Mouse (Mus musculus): Measurements from ENCODE around the gene Hpse2. TPM values are rescaled to one million over a fixed set of nuclear protein-coding genes. Genes with fewer than 3 reads are reported as not detected.

Hpse2 gene
- polyA plus RNA-seq, 1 experiment from 2014 or later = 2.0 TPM

GRCm38 (mm10) chr19:42816261-42816660 is 571.9 kb downstream of the Hpse2 start:
- H3K27me3 ChIP-seq (ENCODE audit: control insufficient read depth, insufficient read depth, low read length) = no peaks in the 10 kb centered on the region
- H3K9ac ChIP-seq (ENCODE audit: low read length) = no peak overlapping the region
- no peaks in the 10 kb centered on the region for H3K9me3 ChIP-seq (ENCODE audit: control insufficient read depth, low read length)
- H3K4me2 ChIP-seq (ENCODE audit: low read depth) = no peak overlapping the region
- ATAC-seq (ENCODE audit: insufficient read depth, low FRiP score, low TSS enrichment) (no peak), DNase-seq (ENCODE audit: low spot score) (no peak)
- WGBS = 93% methylated on average over 2 of the region's 2 CpGs
- no peak overlapping the region for H3K4me3 ChIP-seq (ENCODE audit: low read depth, low read length)
- H3K4me1 ChIP-seq (ENCODE audit: control insufficient read depth, insufficient read depth, low read length) = no peaks in the 10 kb centered on the region
- H3K36me3 ChIP-seq (ENCODE audit: control insufficient read depth, insufficient read depth, low read length) = no peaks in the 10 kb centered on the region
- H3K27ac ChIP-seq (ENCODE audit: low read depth, low read length) = no peak overlapping the region

GRCm38 (mm10) chr19:42810140-42810539 is 578.0 kb downstream of the Hpse2 start:
- Histone ChIP-seq H3K27me3 (ENCODE audit: control insufficient read depth, insufficient read depth, low read length) (no peaks in the 10 kb centered on the region), H3K9ac (ENCODE audit: low read length) (no peak overlapping the region), H3K4me3 (ENCODE audit: low read depth, low read length) (no peak overlapping the region), H3K4me1 (ENCODE audit: control insufficient read depth, insufficient read depth, low read length) (no peaks in the 10 kb centered on the region), H3K4me2 (ENCODE audit: low read depth) (no peak overlapping the region), H3K27ac (ENCODE audit: low read depth, low read length) (no peak overlapping the region), H3K9me3 (ENCODE audit: control insufficient read depth, low read length) (no peaks in the 10 kb centered on the region), H3K36me3 (ENCODE audit: control insufficient read depth, insufficient read depth, low read length) (no peaks in the 10 kb centered on the region)
- no peak for ATAC-seq (ENCODE audit: insufficient read depth, low FRiP score, low TSS enrichment)
- DNase-seq (ENCODE audit: low spot score) = no peak
- WGBS = 68% methylated on average over 5 of the region's 5 CpGs

DNA sequence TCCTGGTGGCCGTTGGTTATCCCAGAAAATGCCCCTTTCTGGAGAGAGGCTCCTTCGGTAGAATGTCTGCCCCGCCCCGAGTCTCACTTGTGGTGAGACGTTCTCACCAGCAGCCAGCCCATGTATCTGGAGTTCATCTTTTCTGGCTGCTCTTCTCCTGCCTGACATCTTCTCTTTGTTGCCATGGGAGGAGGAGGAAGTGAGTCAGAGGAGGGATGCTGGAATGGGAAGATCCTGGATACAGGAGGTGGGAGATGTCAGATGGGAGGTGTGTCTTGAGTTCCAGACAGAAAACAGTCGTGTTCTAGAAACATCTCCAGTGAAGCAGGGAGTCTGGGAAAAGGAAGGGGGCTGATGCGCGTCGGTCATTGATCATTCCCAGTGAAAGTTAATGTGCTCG is 578.7 kb downstream of the Hpse2 start:
- Histone ChIP-seq H3K27ac (ENCODE audit: low read depth, low read length) (no peak overlapping the region), H3K36me3 (ENCODE audit: control insufficient read depth, insufficient read depth, low read length) (no peaks in the 10 kb centered on the region), H3K9ac (ENCODE audit: low read length) (no peak overlapping the region), H3K4me1 (ENCODE audit: control insufficient read depth, insufficient read depth, low read length) (no peaks in the 10 kb centered on the region), H3K4me3 (ENCODE audit: low read depth, low read length) (no peak overlapping the region), H3K4me2 (ENCODE audit: low read depth) (no peak overlapping the region), H3K9me3 (ENCODE audit: control insufficient read depth, low read length) (no peaks in the 10 kb centered on the region), H3K27me3 (ENCODE audit: control insufficient read depth, insufficient read depth, low read length) (no peaks in the 10 kb centered on the region)
- 92% methylated on average over 10 of the region's 10 CpGs for WGBS
- ATAC-seq (ENCODE audit: insufficient read depth, low FRiP score, low TSS enrichment) = no peak
- no peak for DNase-seq (ENCODE audit: low spot score)

- H3K4me2 ChIP-seq (ENCODE audit: low read depth) = no peak overlapping the region
- WGBS = 57% methylated on average over 2 of the region's 2 CpGs
- no peak overlapping the region for H3K27ac ChIP-seq (ENCODE audit: low read depth, low read length)
- no peaks in the 10 kb centered on the region for H3K36me3 ChIP-seq (ENCODE audit: control insufficient read depth, insufficient read depth, low read length)
- H3K27me3 ChIP-seq (ENCODE audit: control insufficient read depth, insufficient read depth, low read length) = 0 out of 2 replicates have a peak, but pooled peaks cover 4% of the 10 kb centered on the region
- no peak for DNase-seq (ENCODE audit: low spot score)
- peaks cover 4% of the 10 kb centered on the region; the same call in 1 of the 2 replicates for H3K4me1 ChIP-seq (ENCODE audit: control insufficient read depth, insufficient read depth, low read length)
- no peaks in the 10 kb centered on the region for H3K9me3 ChIP-seq (ENCODE audit: control insufficient read depth, low read length)
- no peak for ATAC-seq (ENCODE audit: insufficient read depth, low FRiP score, low TSS enrichment)
- no peak overlapping the region for H3K4me3 ChIP-seq (ENCODE audit: low read depth, low read length)
- no peak overlapping the region for H3K9ac ChIP-seq (ENCODE audit: low read length)
Observed at GRCm38 (mm10) chr19:42797866-42798265, 590.3 kb downstream of the Hpse2 start.

DNA sequence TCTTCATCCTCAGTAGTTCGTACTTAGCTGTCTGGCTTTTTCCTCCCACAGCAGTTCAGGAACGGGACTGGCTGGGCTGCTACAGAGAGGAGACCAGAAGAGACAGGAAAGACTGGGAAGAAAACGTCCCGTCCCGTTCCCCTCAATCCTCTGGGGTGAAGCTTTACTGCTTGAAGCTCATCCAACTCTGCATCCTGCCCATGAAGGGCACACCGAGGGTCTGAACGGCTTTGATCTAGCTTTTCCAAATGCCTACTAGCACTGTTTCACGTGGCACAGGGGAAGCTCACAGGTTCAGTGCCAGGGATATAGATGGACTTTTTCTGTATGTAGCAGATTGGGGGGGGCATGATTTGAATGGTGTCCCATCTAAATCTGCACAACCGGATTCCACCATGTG is 592.4 kb downstream of the Hpse2 start:
- no peak for ATAC-seq (ENCODE audit: insufficient read depth, low FRiP score, low TSS enrichment)
- no peak overlapping the region for H3K27ac ChIP-seq (ENCODE audit: low read depth, low read length)
- H3K4me1 ChIP-seq (ENCODE audit: control insufficient read depth, insufficient read depth, low read length) = peaks cover 4% of the 10 kb centered on the region; the same call in 1 of the 2 replicates
- H3K27me3 ChIP-seq (ENCODE audit: control insufficient read depth, insufficient read depth, low read length) = 0 out of 2 replicates have a peak, but pooled peaks cover 4% of the 10 kb centered on the region
- H3K4me2 ChIP-seq (ENCODE audit: low read depth) = peak overlapping the region; percentile 91
- H3K36me3 ChIP-seq (ENCODE audit: control insufficient read depth, insufficient read depth, low read length) = no peaks in the 10 kb centered on the region
- no peak for DNase-seq (ENCODE audit: low spot score)
- H3K4me3 ChIP-seq (ENCODE audit: low read depth, low read length) = peak overlapping the region; percentile 42; the same call in 1 of the 2 replicates
- 25% methylated on average over 9 of the region's 9 CpGs for WGBS
- H3K9me3 ChIP-seq (ENCODE audit: control insufficient read depth, low read length) = no peaks in the 10 kb centered on the region
- H3K9ac ChIP-seq (ENCODE audit: low read length) = no peak overlapping the region

GRCm38 (mm10) chr19:42794914-42795613 is 593.1 kb downstream of the Hpse2 start:
- peak; percentile 80 for ATAC-seq (ENCODE audit: insufficient read depth, low FRiP score, low TSS enrichment)
- Histone ChIP-seq H3K4me3 (ENCODE audit: low read depth, low read length) (peak overlapping the region; percentile 42), H3K9me3 (ENCODE audit: control insufficient read depth, low read length) (no peaks in the 10 kb centered on the region), H3K27ac (ENCODE audit: low read depth, low read length) (no peak overlapping the region), H3K4me2 (ENCODE audit: low read depth) (peak overlapping the region; percentile 91), H3K4me1 (ENCODE audit: control insufficient read depth, insufficient read depth, low read length) (peaks cover 4% of the 10 kb centered on the region; the same call in 1 of the 2 replicates), H3K27me3 (ENCODE audit: control insufficient read depth, insufficient read depth, low read length) (0 out of 2 replicates have a peak, but pooled peaks cover 4% of the 10 kb centered on the region), H3K9ac (ENCODE audit: low read length) (peak overlapping the region; percentile 55), H3K36me3 (ENCODE audit: control insufficient read depth, insufficient read depth, low read length) (no peaks in the 10 kb centered on the region)
- DNase-seq (ENCODE audit: low spot score) = peak; percentile 93
- WGBS = 2% methylated on average over 31 of the region's 31 CpGs

- no peak overlapping the region for H3K27ac ChIP-seq (ENCODE audit: low read depth, low read length)
- WGBS = 45% methylated on average over 5 of the region's 5 CpGs
Observed at GRCm38 (mm10) chr19:42788311-42788710, 599.8 kb downstream of the Hpse2 start.

GRCm38 (mm10) chr19:42785562-42786220 is 602.5 kb downstream of the Hpse2 start:
- 54% methylated on average over 8 of the region's 8 CpGs for WGBS
- Histone ChIP-seq H3K9ac (ENCODE audit: low read length) (no peak overlapping the region), H3K4me2 (ENCODE audit: low read depth) (no peak overlapping the region), H3K9me3 (ENCODE audit: control insufficient read depth, low read length) (no peaks in the 10 kb centered on the region), H3K27me3 (ENCODE audit: control insufficient read depth, insufficient read depth, low read length) (no peaks in the 10 kb centered on the region), H3K27ac (ENCODE audit: low read depth, low read length) (no peak overlapping the region), H3K4me1 (ENCODE audit: control insufficient read depth, insufficient read depth, low read length) (no peaks in the 10 kb centered on the region; the same call in 1 of the 2 replicates), H3K36me3 (ENCODE audit: control insufficient read depth, insufficient read depth, low read length) (no peaks in the 10 kb centered on the region), H3K4me3 (ENCODE audit: low read depth, low read length) (no peak overlapping the region)
- ATAC-seq (ENCODE audit: insufficient read depth, low FRiP score, low TSS enrichment) = no peak
- DNase-seq (ENCODE audit: low spot score) = no peak

More at GRCm38 (mm10) chr19:42788311-42788710, 599.8 kb downstream of the Hpse2 start:
- H3K9ac ChIP-seq (ENCODE audit: low read length) = no peak overlapping the region
- H3K27me3 ChIP-seq (ENCODE audit: control insufficient read depth, insufficient read depth, low read length) = no peaks in the 10 kb centered on the region
- no peaks in the 10 kb centered on the region; the same call in 1 of the 2 replicates for H3K4me1 ChIP-seq (ENCODE audit: control insufficient read depth, insufficient read depth, low read length)
- no peaks in the 10 kb centered on the region for H3K36me3 ChIP-seq (ENCODE audit: control insufficient read depth, insufficient read depth, low read length)
- H3K9me3 ChIP-seq (ENCODE audit: control insufficient read depth, low read length) = no peaks in the 10 kb centered on the region
- no peak overlapping the region for H3K4me3 ChIP-seq (ENCODE audit: low read depth, low read length)
- DNase-seq (ENCODE audit: low spot score) (no peak), ATAC-seq (ENCODE audit: insufficient read depth, low FRiP score, low TSS enrichment) (no peak)
- H3K4me2 ChIP-seq (ENCODE audit: low read depth) = no peak overlapping the region

Measured in neural tube, embryonic 11.5 days (tissue).